Mouse (Mus musculus) megakaryocyte, embryonic 14.5 days (primary cell): ENCODE data around the gene Dnttip1.

Source experiments
- FLI1 ChIP-seq: IDR thresholded peaks from 2 replicates; pipeline ENCODE4 v1.6.1; 2012; ENCODE audit warnings: low read length, inconsistent platforms, mixed read lengths
- GATA1 ChIP-seq: IDR thresholded peaks from 3 replicates; pipeline ENCODE4 v1.6.1; 2012; ENCODE audit warnings: mixed read lengths, low read length, inconsistent platforms, borderline replicate concordance

GRCm38 (mm10) chr2:164790451-164790850, 44.7 kb downstream of the Dnttip1 start:
- TF ChIP-seq GATA1 (no peak), FLI1 (no peak)
